Mouse (Mus musculus): ENCODE data around the gene Fam184a. TPM values are rescaled to one million over a fixed set of nuclear protein-coding genes. Genes with fewer than 3 reads are reported as not detected.
"Not testable (repeated sequence)": the region's sequence is repeated elsewhere in the genome, so short reads cannot be mapped to it uniquely, and the experiment has no call there.

Gene Fam184a
- polyA plus RNA-seq, 1 experiment from 2014 or later, result 5.7 TPM

- no peak overlapping the region for H3K4me3 ChIP-seq (ENCODE audit: low read depth, low read length)
- H3K4me2 ChIP-seq (ENCODE audit: low read depth, low read length), result no peak overlapping the region
- H3K4me1 ChIP-seq (ENCODE audit: control insufficient read depth, insufficient read depth, low read length), result no peaks in the 10 kb centered on the region
- no peaks in the 10 kb centered on the region for H3K9me3 ChIP-seq (replicated peaks; ENCODE audit: control insufficient read depth, low read length)
- H3K9ac ChIP-seq (replicated peaks; ENCODE audit: low read length), result no peak overlapping the region
- H3K27ac ChIP-seq (replicated peaks; ENCODE audit: low read depth, low read length), result no peak overlapping the region
- no peaks in the 10 kb centered on the region for H3K27me3 ChIP-seq (ENCODE audit: control insufficient read depth, insufficient read depth, low read length)
- ATAC-seq (replicated peaks; ENCODE audit: insufficient number of reproducible peaks, low FRiP score, low TSS enrichment, low read depth), result 0 out of 2 replicates have a peak, but pooled peaks have one; percentile 48
- DNase-seq (ENCODE audit: low spot score), result no peak
- 74% methylated on average over 1 of the region's 1 CpGs for WGBS
- H3K36me3 ChIP-seq (replicated peaks; ENCODE audit: control insufficient read depth, insufficient read depth, low read depth, low read length), result no peaks in the 10 kb centered on the region
These were observed 62.4 kb downstream of the Fam184a start for GRCm38 (mm10) chr10:53688533-53688932.

GRCm38 (mm10) chr10:53687888-53688287, 63.0 kb downstream of the Fam184a start:
- Histone ChIP-seq H3K9ac (replicated peaks; ENCODE audit: low read length) (no peak overlapping the region), H3K36me3 (replicated peaks; ENCODE audit: control insufficient read depth, insufficient read depth, low read depth, low read length) (no peaks in the 10 kb centered on the region), H3K4me2 (ENCODE audit: low read depth, low read length) (no peak overlapping the region), H3K27ac (replicated peaks; ENCODE audit: low read depth, low read length) (no peak overlapping the region), H3K4me1 (ENCODE audit: control insufficient read depth, insufficient read depth, low read length) (no peaks in the 10 kb centered on the region), H3K27me3 (ENCODE audit: control insufficient read depth, insufficient read depth, low read length) (no peaks in the 10 kb centered on the region), H3K9me3 (replicated peaks; ENCODE audit: control insufficient read depth, low read length) (no peaks in the 10 kb centered on the region), H3K4me3 (ENCODE audit: low read depth, low read length) (no peak overlapping the region)
- ATAC-seq (replicated peaks; ENCODE audit: insufficient number of reproducible peaks, low FRiP score, low TSS enrichment, low read depth) (no peak), DNase-seq (ENCODE audit: low spot score) (no peak)
- WGBS, result 66% methylated on average over 5 of the region's 5 CpGs

GRCm38 (mm10) chr10:53685806-53686205, 65.1 kb downstream of the Fam184a start:
- H3K27ac ChIP-seq (replicated peaks; ENCODE audit: low read depth, low read length), result no peak overlapping the region
- H3K4me2 ChIP-seq (ENCODE audit: low read depth, low read length), result no peak overlapping the region
- H3K36me3 ChIP-seq (replicated peaks; ENCODE audit: control insufficient read depth, insufficient read depth, low read depth, low read length), result no peaks in the 10 kb centered on the region
- no peaks in the 10 kb centered on the region for H3K4me1 ChIP-seq (ENCODE audit: control insufficient read depth, insufficient read depth, low read length)
- H3K27me3 ChIP-seq (ENCODE audit: control insufficient read depth, insufficient read depth, low read length), result no peaks in the 10 kb centered on the region
- no peak for ATAC-seq (replicated peaks; ENCODE audit: insufficient number of reproducible peaks, low FRiP score, low TSS enrichment, low read depth)
- WGBS, result 78% methylated on average over 3 of the region's 3 CpGs
- H3K9me3 ChIP-seq (replicated peaks; ENCODE audit: control insufficient read depth, low read length), result no peaks in the 10 kb centered on the region
- no peak overlapping the region for H3K9ac ChIP-seq (replicated peaks; ENCODE audit: low read length)
- no peak overlapping the region for H3K4me3 ChIP-seq (ENCODE audit: low read depth, low read length)
- DNase-seq (ENCODE audit: low spot score), result no peak

GRCm38 (mm10) chr10:53683226-53683625, 67.7 kb downstream of the Fam184a start:
- Histone ChIP-seq H3K27ac (replicated peaks; ENCODE audit: low read depth, low read length) (no peak overlapping the region), H3K9ac (replicated peaks; ENCODE audit: low read length) (no peak overlapping the region), H3K27me3 (ENCODE audit: control insufficient read depth, insufficient read depth, low read length) (no peaks in the 10 kb centered on the region), H3K4me3 (ENCODE audit: low read depth, low read length) (no peak overlapping the region), H3K36me3 (replicated peaks; ENCODE audit: control insufficient read depth, insufficient read depth, low read depth, low read length) (no peaks in the 10 kb centered on the region), H3K9me3 (replicated peaks; ENCODE audit: control insufficient read depth, low read length) (no peaks in the 10 kb centered on the region), H3K4me2 (ENCODE audit: low read depth, low read length) (no peak overlapping the region), H3K4me1 (ENCODE audit: control insufficient read depth, insufficient read depth, low read length) (no peaks in the 10 kb centered on the region)
- WGBS, result 79% methylated on average over 5 of the region's 5 CpGs
- ATAC-seq (replicated peaks; ENCODE audit: insufficient number of reproducible peaks, low FRiP score, low TSS enrichment, low read depth) (no peak), DNase-seq (ENCODE audit: low spot score) (no peak)

- Histone ChIP-seq H3K9me3 (replicated peaks; ENCODE audit: control insufficient read depth, low read length) (no peaks in the 10 kb centered on the region), H3K4me3 (ENCODE audit: low read depth, low read length) (no peak overlapping the region), H3K36me3 (replicated peaks; ENCODE audit: control insufficient read depth, insufficient read depth, low read depth, low read length) (no peaks in the 10 kb centered on the region), H3K27me3 (ENCODE audit: control insufficient read depth, insufficient read depth, low read length) (no peaks in the 10 kb centered on the region), H3K4me2 (ENCODE audit: low read depth, low read length) (no peak overlapping the region), H3K9ac (replicated peaks; ENCODE audit: low read length) (no peak overlapping the region), H3K4me1 (ENCODE audit: control insufficient read depth, insufficient read depth, low read length) (no peaks in the 10 kb centered on the region), H3K27ac (replicated peaks; ENCODE audit: low read depth, low read length) (no peak overlapping the region)
- 62% methylated on average over 6 of the region's 6 CpGs for WGBS
- no peak for DNase-seq (ENCODE audit: low spot score)
- no peak for ATAC-seq (replicated peaks; ENCODE audit: insufficient number of reproducible peaks, low FRiP score, low TSS enrichment, low read depth)
These were observed 71.0 kb downstream of the Fam184a start for GRCm38 (mm10) chr10:53679690-53680557.

GRCm38 (mm10) chr10:53661788-53662187, 89.1 kb downstream of the Fam184a start:
- ATAC-seq (replicated peaks; ENCODE audit: insufficient number of reproducible peaks, low FRiP score, low TSS enrichment, low read depth) (no peak), DNase-seq (ENCODE audit: low spot score) (no peak)
- H3K4me1 ChIP-seq (ENCODE audit: control insufficient read depth, insufficient read depth, low read length), result no peaks in the 10 kb centered on the region
- H3K27me3 ChIP-seq (ENCODE audit: control insufficient read depth, insufficient read depth, low read length), result no peaks in the 10 kb centered on the region
- no peak overlapping the region for H3K27ac ChIP-seq (replicated peaks; ENCODE audit: low read depth, low read length)
- H3K4me3 ChIP-seq (ENCODE audit: low read depth, low read length), result no peak overlapping the region
- 77% methylated on average over 4 of the region's 4 CpGs for WGBS
- H3K36me3 ChIP-seq (replicated peaks; ENCODE audit: control insufficient read depth, insufficient read depth, low read depth, low read length), result no peaks in the 10 kb centered on the region
- no peak overlapping the region for H3K4me2 ChIP-seq (ENCODE audit: low read depth, low read length)
- H3K9me3 ChIP-seq (replicated peaks; ENCODE audit: control insufficient read depth, low read length), result no peaks in the 10 kb centered on the region
- H3K9ac ChIP-seq (replicated peaks; ENCODE audit: low read length), result no peak overlapping the region

- H3K27ac ChIP-seq (replicated peaks; ENCODE audit: low read depth, low read length); DNase-seq (ENCODE audit: low spot score): not testable (repeated sequence)
- 78% methylated on average over 5 of the region's 5 CpGs for WGBS
These were observed 96.7 kb downstream of the Fam184a start for GRCm38 (mm10) chr10:53654239-53654638.

GRCm38 (mm10) chr10:53650683-53651082, 100.2 kb downstream of the Fam184a start:
- WGBS, result 85% methylated on average over 2 of the region's 2 CpGs
- ATAC-seq (replicated peaks; ENCODE audit: insufficient number of reproducible peaks, low FRiP score, low TSS enrichment, low read depth), result no peak

More at GRCm38 (mm10) chr10:53654239-53654638, 96.7 kb downstream of the Fam184a start:
- not testable (repeated sequence) for H3K4me3 ChIP-seq (ENCODE audit: low read depth, low read length); H3K36me3 ChIP-seq (replicated peaks; ENCODE audit: control insufficient read depth, insufficient read depth, low read depth, low read length); H3K9ac ChIP-seq (replicated peaks; ENCODE audit: low read length); ATAC-seq (replicated peaks; ENCODE audit: insufficient number of reproducible peaks, low FRiP score, low TSS enrichment, low read depth); H3K4me1 ChIP-seq (ENCODE audit: control insufficient read depth, insufficient read depth, low read length); H3K4me2 ChIP-seq (ENCODE audit: low read depth, low read length); H3K9me3 ChIP-seq (replicated peaks; ENCODE audit: control insufficient read depth, low read length); H3K27me3 ChIP-seq (ENCODE audit: control insufficient read depth, insufficient read depth, low read length)

More at GRCm38 (mm10) chr10:53650683-53651082, 100.2 kb downstream of the Fam184a start:
- Histone ChIP-seq H3K27ac (replicated peaks; ENCODE audit: low read depth, low read length) (no peak overlapping the region), H3K9me3 (replicated peaks; ENCODE audit: control insufficient read depth, low read length) (no peaks in the 10 kb centered on the region), H3K36me3 (replicated peaks; ENCODE audit: control insufficient read depth, insufficient read depth, low read depth, low read length) (no peaks in the 10 kb centered on the region), H3K4me1 (ENCODE audit: control insufficient read depth, insufficient read depth, low read length) (no peaks in the 10 kb centered on the region), H3K4me2 (ENCODE audit: low read depth, low read length) (no peak overlapping the region), H3K27me3 (ENCODE audit: control insufficient read depth, insufficient read depth, low read length) (no peaks in the 10 kb centered on the region), H3K4me3 (ENCODE audit: low read depth, low read length) (no peak overlapping the region), H3K9ac (replicated peaks; ENCODE audit: low read length) (no peak overlapping the region)
- DNase-seq (ENCODE audit: low spot score), result no peak

Data from embryonic facial prominence, embryonic 11.5 days (tissue).